Mouse (Mus musculus): Measurements from ENCODE around the gene Epha5. TPM values are rescaled to one million over a fixed set of nuclear protein-coding genes. Genes with fewer than 3 reads are reported as not detected.

The Epha5 gene
- 0.07 TPM in 1 of 2 replicates, not detected in the other for polyA plus RNA-seq (2012; rRNA removed; ENCODE audit: low replicate concordance)

DNA sequence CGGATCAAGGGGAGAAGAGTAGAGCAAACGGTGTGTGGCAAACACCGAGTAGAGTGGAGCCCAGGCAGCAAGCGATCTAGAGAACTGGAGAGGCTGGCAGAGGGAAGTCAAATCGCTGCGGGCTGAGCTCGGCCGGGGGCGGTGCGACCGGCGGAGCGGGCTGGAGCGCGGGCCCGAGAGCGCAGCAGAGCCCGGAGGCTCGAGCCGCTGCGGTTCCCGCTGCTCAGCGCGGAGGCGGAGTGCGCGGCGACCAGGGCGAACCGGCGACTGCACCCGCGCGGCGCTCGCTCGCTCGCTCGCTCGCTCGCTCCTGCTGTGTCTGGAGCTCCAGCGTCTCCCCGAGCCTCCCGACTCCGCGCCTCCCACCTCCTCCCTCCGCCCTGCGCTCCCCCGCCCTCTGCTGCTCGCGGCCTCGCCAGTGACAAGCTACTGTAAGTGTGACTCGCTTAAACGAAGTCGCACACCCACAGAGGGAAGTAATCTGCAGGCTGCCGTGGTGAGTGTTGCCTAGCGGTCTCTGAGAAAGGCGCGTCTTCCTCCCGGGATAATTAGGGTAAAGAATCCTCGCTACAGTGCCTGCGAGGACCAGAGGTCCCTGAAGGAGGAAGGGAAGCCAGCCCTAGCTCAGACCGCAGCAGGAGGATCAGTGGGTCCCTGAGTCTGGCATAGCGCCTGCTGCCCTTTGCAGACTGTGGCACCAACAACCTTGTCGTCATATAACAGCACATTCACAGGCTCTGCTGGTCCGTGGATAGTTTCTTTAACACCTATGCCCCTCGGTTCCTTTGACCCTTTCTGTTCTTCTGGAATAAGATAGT is at the start of gene Epha5:
Gene Epha5 (minus strand): TSS at position 321 of the 818 bp plus-strand sequence.

